Mouse (Mus musculus) mouse trophoblast stem cell (cell line): ENCODE data around the gene 5330417C22Rik.

ENCODE experiments used
- in situ Hi-C, 2 experiments: fragments of 300-500 bp; cut with MseI, MboI; formaldehyde crosslinking; loops; 2 replicates in 1 of 2; 3 replicates in 1 of 2; pipeline ENCODE4 v1.15.1; 2025

The 5330417C22Rik gene

DNA sequence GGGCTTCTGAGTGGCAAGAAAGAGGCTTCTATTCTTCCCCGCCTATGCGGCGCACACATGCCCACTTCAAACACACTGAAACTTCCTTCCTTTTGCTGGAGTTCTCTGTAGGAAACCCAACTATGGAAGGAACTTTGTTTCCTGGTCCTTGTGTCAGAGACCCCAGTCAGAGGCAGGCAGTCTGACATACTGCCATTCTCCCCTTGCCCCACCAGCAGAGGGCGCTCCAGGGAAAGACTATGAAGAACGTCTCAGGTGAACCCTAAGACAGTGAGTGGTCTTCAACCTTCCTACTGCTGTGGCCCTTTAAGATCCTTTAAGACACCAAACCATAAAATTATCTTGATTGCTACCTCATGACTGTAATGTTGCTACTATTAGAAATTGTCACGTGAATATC is 69.9 kb downstream of the 5330417C22Rik start:
- in situ Hi-C loops, result no loop called here

DNA sequence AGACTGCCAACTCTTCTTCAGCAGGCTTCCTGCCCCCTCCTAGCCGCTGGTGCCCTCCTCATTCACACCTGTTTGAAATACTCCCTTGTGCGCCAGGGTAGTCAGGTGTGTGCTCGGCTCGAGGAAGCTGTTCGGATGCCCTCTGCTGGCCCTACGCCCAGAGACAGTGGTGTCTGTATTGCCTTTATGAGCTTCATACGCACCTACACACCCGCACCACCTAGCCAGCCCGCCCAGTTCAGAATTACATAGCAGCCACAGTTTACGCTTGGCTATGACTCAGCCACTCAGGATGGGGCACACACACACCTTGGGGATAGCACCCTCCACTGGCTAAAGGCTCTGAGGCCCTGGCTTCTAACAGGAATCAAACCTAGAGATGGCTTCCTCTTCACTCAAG is 77.5 kb downstream of the 5330417C22Rik start:
- in situ Hi-C loops, result no loop called here

DNA sequence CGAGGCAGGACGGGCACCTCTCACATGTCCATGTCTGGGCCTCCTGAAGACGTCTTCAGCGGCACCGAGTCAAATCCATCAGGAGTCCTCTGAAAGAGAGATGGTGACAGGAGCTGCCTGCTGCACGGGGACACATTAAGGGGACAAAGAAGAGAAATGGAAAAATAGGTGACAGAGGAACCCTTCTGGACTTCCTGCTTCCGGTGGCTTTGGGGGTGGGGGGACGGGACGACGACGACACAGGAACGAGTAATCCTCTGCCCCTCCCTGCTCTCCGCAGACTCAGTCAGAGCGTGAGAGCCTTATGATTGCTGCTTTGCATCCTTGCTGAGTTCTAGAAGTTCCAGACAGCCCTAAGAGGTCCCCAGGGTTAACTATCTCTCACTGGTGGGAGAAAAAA is 78.0 kb downstream of the 5330417C22Rik start:
- in situ Hi-C loops, result no loop called here

DNA sequence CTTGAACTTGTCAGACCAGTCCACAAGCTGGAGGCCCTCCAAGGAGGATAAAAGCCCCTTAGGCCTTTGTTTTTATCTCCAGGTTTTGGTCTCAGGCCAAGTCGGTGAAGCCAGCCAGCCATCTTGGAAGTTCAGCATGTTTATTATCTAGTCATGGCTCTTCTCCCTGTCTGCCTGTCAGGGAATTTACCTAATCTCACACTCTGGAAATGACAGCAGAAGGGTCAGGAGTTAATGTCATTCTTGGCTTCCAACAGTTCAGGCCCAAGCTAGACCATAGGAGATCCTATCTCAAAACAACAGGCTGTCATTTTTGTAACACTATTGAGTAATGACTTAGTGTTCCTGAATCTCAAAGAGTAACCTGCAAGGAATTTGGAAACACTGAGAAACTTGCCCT is 82.2 kb downstream of the 5330417C22Rik start:
- in situ Hi-C loops, result no loop called here

DNA sequence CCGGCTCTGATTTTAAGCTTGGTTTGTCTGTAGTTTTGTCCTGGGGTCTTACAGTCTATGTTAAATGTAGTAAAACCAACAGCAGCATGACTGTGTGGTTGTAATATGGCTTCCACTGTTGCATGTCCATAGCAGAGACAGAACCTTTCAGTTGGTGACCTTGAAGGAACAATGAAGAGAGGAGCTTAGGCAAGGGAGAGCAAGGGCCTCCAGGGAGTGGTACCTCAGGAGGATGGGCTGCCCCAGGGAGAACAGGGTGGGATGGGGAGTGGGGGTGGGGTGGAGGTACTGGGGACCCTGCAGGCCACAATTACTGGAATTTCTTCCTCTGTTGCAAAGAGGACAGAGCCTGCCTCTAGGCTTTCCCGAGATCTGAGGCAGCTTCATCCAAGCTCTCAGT is 84.4 kb downstream of the 5330417C22Rik start:
- in situ Hi-C loops, result no loop called here

DNA sequence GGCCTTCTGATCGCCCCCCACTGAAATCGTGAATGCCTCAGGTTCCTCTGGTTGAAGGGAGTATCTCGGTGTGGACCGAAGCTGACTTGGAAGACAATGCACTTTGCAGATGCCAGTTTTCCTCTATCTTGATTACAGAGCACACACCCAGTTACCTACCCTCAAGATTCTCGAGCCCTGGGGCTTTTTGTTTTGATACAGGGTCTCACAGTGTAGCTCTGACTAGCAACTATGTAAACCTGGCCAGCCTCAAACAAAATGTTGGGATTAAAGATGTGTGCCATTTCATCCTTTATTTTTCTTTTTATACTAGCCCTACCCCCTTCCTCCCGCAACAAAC is 91.0 kb downstream of the 5330417C22Rik start:
- in situ Hi-C loops, result no loop called here

DNA sequence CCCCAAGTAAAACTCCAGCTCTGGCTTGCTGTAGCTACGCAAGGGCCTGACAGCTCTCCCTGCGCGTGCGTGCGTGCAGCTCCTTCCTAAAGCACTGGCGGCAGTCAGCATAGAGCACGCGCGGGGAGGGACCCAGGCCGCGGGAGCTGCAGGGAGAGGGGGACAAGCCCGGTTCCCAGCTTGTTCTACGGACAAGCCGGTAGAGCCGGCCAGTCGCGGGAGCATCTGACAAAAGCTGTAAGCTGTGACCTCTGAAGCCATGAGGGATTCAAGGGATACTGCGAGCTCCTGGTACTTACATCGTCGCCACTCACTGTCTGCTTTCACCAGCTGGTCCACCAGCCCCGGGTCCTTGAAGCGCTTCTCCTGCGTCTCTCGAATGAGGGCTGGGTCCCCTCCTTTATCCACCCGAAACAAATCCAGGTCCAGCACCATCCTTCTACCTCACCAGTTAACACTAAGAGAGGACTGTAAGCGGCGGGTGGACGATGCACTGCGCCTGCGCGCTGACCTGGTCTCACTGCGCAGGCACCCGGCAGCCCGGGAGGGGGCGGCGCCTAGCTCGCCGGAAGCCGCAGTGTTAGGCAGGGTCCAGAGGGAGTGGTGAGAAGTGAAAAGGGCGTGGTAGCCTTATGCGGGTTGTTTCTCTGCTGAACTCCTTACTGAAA is 91.5 kb downstream of the 5330417C22Rik start, which contains the start of gene Sars:
TSS of gene Sars (minus strand) at position 512 of the 668 bp plus-strand sequence.
- in situ Hi-C loops, result no loop called here

DNA sequence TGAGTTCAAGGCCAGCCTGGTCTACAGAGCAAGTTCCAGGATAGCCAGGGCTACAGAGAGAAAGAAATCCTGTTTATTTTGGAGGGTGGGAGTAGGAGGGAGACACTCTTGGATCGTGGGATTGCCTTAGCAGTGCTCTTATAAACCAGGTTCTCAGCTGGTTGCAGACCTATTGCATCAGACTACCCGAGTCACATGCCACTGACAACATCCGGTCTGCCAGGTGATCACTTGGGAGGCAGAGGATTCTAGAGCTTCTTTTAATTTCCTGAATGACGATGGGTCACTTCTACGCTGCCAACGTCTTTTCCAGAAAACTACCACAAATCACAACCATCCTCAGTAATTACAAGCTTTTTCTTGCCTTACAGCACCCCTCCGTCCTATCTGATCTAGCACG is 92.3 kb downstream of the 5330417C22Rik start:
- in situ Hi-C loops, result no loop called here

DNA sequence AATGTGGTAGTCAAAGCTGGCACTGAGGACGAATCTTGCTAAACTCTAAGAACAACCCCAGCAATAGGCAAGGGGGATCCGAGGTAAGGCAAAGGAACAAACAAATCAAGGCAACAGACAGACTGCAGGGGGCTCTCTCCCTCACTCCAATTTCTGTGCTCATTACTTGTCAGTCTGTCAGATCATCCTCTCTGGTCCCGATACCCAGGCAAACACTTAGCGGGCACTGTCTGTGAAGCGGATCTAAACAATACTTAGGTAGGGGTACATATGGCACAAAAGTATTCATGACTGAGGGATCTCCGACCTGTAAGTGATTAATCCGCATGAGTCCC is 100.0 kb downstream of the 5330417C22Rik start:
- in situ Hi-C loops, result no loop called here

DNA sequence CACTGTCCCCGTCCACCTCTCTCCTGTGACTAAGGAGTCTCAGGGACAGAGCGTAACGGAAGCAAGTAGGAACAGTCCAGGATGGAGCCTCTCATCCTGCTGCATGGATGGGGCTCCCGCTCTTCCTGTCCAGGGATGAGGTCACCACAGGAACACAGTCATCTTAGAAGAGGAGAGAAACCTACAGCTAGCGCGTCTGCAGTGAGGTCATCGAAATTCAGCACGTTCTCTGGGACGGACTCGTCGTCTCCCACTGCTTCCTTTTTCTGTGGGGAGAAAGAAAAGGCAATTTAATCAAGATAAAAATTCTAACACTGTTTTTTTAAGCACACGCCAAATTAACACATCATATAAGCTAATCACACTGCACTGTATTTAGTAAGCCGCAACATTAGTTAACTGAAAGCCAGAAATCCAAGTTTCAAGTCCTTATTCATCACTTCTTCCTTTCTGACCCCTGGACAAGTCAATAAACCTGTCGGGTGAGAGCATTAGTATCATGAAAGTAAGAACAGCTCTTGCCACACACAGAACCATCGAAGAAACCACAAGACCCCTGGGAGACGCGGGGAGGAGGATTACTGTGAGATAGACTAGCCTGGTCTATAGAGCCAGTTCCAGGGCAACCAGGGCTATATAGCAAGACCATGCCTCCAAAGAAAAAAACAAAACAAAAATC is 100.5 kb downstream of the 5330417C22Rik start:
- in situ Hi-C loops, result no loop called here

DNA sequence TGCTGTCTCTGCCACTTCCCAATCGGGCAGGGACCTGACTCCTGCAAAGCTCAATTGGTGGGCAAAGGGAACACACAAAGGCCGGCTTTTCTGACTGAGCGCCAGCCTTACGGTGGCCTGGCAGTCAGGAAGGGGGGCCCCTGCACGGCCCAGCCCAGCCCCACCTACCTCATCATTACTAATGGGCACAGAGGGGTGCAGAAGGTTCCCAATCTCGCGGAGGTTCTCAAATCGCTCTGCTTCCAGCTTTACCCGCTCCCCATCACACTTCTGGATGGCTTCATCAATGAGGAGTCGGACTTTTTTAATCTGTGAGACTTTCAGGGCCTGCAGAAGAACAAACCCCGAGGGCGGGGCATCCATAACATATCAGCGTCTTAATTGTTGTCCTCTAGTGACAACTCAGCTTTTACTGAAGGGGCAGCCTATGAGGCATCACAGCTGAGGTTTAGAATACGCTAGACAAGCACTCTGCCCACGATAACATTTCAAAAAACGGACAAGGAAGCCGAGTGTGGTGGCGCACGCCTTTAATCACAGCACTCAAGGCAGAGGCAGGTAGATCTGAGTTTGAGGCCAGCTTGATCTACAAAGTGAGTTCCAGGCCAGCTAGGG is 102.3 kb downstream of the 5330417C22Rik start:
- in situ Hi-C loops, result no loop called here

DNA sequence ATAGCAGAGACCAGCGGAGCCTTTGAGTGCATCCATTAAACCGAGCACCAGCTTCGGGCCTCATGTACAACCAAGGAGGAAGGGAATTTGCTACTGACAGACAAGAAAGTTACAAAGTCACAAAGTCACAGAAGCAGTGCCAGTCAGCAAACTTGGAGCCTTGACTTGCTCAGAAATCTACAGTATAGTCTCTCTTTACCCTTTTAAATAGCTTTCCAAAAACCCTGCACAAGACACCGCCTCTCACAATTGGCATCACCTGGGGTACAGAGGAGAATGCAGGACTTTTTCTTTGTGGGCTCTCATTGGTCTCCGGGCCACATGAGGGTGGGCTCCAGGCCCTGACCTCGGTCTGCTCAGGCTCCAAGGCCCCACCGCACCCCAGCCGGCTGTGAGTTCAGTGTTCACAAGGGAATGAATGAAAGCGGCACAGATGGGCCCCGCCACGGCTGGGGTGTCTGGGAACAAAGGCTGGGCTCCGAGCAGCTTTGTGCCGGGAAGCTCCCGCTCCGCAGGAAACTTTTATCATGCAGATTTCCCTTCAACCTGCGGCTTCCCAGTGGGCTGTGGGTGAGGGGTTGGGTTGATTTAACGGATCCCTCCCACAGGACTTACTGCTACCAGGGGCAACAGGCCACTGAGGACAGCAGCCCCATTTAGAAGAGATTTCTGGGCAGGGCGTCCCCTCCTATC is 103.0 kb downstream of the 5330417C22Rik start:
- in situ Hi-C loops, result no loop called here

DNA sequence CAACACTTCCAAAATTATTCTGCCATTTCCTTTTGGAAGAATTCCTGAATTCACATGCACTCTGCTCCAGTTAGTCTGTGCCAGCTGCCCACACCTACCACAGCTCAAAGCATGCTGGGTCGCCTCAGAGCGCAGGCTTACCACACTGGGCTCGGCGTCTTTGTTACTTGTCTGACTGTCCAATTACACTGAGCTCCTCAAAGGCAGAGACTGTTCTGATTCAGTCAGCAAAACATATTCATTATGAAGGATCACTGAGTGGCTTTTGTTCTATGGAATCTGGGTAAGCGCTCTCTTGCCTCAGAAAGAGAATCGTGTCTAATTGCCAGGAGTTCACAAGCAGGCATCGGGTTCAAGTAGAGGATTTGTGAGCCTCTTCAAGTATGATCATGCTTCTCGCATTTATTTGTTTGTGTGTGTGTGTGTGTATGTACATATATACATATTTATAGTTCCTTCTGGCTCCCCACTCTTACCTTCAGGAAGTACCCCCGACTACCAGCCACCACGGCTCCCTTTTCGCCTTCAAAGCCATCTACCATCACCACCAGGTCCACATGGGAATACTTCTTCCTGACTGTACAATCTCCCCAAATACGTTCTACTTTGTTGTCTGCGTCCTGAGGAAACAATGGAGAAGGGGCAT is 103.7 kb downstream of the 5330417C22Rik start:
- in situ Hi-C loops, result no loop called here

DNA sequence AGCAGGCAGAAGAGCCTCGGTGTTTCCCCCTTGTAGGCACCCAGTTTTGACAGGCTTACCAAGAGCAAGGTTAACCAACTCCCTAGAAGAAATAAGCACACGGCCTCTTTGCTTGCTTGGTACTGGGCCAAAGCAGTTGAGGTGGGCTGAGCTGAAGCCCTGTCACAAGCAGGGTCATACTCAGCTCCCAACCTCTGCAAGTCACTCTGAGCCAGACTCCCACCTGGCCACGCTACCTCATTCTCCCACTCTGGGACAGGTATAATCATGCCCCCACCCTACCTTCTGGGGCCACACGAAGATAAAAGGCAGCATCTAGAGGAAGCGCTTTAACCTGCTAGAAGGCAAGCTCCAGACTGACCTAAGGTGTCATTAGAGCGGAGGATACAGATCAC is 110.7 kb downstream of the 5330417C22Rik start:
- in situ Hi-C loops, result no loop called here

DNA sequence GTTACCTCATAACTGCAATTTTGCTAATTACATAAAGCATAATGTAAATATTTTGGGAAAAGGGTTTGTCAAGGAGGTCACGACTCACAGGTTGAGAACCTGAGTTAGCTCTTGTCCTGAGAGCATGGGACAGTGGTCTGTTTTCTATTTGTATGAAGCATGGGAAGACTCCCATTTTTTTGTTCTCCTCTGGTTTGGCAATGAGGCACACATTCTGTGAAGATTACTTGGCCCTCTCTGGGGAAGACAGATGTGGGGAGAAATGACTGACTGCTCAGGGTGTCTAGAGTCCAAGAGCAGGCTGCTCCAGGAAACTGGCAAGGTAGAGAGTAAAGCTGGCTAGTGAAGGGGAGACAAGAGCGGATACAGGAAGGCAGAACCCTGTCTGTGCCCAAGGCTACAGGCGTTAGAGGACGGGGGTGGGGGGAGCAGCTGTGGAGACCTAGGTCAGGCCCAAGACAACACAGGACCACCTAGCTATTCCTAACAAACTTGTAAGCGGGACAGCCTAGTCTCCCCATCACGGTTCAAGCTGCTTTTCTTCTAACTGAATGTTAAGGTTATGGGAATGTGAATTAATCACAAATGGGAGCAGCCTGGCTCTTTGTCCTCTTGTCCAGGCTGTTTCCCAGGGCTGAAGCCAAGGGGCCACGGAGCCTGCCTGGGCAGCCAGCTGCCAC is 111.3 kb downstream of the 5330417C22Rik start:
- in situ Hi-C loops, result no loop called here

DNA sequence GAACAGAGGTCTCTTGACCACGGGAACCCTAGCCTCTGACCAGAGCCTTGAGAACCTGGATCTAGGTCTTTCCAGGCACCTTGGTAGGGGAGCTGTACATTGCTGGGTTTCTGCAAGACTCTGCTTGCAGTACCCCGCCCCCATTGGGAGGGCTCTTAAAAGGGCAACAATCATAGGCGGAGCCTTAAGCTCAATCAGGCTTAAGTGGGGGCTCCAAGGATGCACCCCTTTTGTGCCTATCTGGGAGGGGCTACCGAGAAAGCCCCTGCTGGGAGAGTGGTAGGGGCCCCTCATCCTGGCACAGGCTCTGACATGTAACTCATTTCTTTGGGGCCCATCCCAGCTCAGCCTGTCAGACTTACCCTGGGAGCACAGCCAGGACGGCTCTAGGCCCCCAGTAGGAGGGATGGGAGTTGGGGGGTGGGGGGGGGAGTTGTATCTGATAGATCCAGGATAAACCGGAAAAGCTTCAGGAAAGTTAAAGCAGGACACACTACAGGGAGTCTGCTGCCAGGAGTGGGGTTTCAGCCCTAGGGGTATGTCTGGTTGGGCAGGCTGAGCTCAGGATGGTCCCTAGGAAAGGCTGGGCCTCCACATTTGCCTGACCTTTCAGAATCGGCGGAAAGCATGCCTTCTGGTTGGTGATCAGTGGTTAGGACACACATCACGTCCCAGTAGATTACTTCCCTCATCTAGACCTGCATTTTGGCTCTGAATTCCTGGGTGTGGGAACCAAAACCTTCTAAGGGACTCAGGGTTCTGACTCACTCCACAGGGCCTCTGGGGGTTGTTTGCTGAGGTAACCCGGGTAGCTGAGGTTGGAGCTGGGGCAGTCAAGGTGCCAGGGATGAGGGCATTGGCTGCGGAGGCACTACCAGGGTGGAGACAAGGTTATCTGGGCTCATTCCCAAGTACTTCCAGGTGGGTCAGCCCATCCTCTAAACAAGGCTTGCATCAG is 112.2 kb downstream of the 5330417C22Rik start:
- in situ Hi-C loops, result no loop called here

DNA sequence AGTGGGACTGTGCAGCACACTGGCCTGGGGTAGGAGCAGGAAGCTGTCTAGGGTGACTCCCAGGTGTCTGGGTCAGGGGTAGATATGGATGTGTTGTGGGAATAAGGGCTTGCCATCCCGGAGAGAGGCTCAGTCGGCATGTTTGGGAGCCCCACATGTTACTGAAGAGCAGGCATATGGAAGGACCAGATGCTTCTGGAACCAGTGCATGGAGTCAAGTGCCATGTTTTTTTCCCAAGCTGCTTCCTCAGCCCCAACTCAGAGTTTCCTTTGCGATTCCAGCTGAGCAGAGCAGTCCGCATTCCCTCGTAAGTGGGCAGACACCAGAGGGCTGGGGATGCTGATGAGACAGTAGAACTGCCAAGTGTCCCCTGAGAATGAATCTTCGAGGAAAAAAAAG is 113.3 kb downstream of the 5330417C22Rik start:
- in situ Hi-C loops, result no loop called here

DNA sequence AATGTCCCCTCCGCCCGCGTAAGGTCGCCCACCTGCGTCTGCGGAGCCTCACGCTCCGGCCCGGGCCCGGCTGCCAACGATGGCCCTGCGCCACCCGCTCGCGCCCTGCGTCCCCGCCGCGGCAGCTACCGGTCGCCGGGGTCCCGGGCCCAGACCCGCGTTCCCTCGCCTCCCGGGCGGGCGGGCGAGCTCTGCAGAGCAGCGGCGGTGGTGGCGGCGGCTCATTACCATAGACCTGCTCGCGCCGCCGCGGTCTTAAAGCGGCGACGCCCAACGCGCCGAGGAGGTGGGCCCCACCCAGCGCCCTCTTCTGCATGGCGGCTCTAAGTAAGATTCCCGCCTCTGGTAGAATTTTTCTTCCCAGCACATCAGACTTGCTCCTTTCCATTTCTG is 120.5 kb downstream of the 5330417C22Rik start:
- in situ Hi-C loops, result no loop called here

DNA sequence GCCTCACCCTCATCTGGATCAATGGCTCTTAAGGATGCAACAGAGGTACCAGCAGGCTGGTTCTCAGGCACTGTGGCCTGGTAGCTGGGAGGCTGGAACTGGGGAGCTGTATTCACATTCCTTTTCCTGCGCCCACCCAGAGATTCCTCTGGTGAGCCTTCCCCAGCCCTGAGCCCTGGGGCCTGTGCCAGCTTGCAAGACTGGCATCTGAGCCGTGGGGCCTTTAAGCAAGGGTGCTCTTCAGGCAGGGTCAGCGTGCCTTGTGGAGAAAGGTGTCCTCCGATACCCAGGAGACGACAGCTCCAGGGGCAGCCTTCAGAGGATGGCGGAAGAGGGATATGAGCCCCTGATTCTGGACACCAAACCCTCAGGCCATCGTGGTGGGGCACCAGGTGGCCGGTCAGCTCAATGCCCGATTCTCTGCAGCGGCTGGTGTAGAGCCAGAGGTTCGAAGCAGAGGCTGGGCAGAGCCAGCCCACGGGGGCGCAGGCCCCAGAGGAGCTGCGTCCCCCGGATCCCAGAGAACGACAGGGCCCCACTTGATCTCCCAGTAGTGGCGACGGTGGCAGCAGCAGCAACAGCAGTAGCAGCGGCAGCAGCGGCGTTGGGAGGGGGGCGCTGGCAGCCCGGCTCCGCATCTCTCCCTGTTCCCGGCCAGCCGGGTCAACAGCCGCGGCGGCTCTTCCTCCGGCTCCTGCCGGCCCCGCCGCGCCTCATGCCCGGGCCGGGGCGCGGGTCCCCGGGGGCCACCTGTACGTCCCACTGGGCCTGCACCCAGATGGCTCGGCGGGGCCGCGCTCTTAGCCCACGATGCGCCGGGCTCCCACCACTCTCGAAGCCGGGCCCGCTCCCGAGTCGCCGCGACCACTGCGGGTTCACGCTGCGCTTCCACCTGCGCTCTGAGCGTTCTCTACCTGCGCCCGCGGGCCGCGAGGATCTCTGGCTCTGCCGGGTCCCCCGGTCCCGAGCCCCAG is 121.2 kb downstream of the 5330417C22Rik start, which contains the start of gene Celsr2:
TSS of gene Celsr2 (minus strand) at position 696 of the 974 bp plus-strand sequence.
- in situ Hi-C loops, result no loop called here
